Mouse (Mus musculus): ENCODE data around the gene Ctnnal1. TPM values are rescaled to one million over a fixed set of nuclear protein-coding genes. Genes with fewer than 3 reads are reported as not detected.
A peak's percentile ranks its signal among the peaks of the same experiment; 100 is the strongest.

Ctnnal1 gene
- polyA plus RNA-seq, 1 experiment from 2014 or later = 12.7 TPM

GRCm38 (mm10) chr4:56802669-56803150, 62.3 kb downstream of the Ctnnal1 start:
- Histone ChIP-seq H3K9me3 (replicated peaks; ENCODE audit: control insufficient read depth, low read length, poor library complexity, severe bottlenecking) (no peaks in the 10 kb centered on the region), H3K36me3 (ENCODE audit: control insufficient read depth, insufficient read depth, low read length) (peaks cover 13% of the 10 kb centered on the region), H3K4me1 (ENCODE audit: control insufficient read depth, insufficient read depth, low read length) (peaks cover 26% of the 10 kb centered on the region), H3K27me3 (ENCODE audit: control insufficient read depth, insufficient read depth, low read depth, low read length) (no peaks in the 10 kb centered on the region), H3K4me3 (ENCODE audit: low read depth, low read length) (peak overlapping the region; percentile 74), H3K27ac (ENCODE audit: low read length) (peak overlapping the region; percentile 90), H3K4me2 (ENCODE audit: low read length) (peak overlapping the region; percentile 76), H3K9ac (ENCODE audit: low read depth, low read length) (peak overlapping the region; percentile 70)
- peak; percentile 50 for ATAC-seq
- WGBS = under 1% methylated on average over 25 of the region's 25 CpGs

- peak within 1 kb of the TSS; percentile 80 for H3K4me2 ChIP-seq (ENCODE audit: low read length)
- H3K27ac ChIP-seq (ENCODE audit: low read length) = peak within 1 kb of the TSS; percentile 90
- WGBS = under 1% methylated on average over 72 of the region's 72 CpGs
- H3K36me3 ChIP-seq (ENCODE audit: control insufficient read depth, insufficient read depth, low read length) = peaks cover 14% of the 10 kb centered on the region
- H3K27me3 ChIP-seq (ENCODE audit: control insufficient read depth, insufficient read depth, low read depth, low read length) = no peaks in the 10 kb centered on the region
- peaks cover 26% of the 10 kb centered on the region for H3K4me1 ChIP-seq (ENCODE audit: control insufficient read depth, insufficient read depth, low read length)
- peak within 1 kb of the TSS; percentile 70 for H3K9ac ChIP-seq (ENCODE audit: low read depth, low read length)
- no peaks in the 10 kb centered on the region for H3K9me3 ChIP-seq (replicated peaks; ENCODE audit: control insufficient read depth, low read length, poor library complexity, severe bottlenecking)
- H3K4me3 ChIP-seq (ENCODE audit: low read depth, low read length) = peak within 1 kb of the TSS; percentile 74
- ATAC-seq = peak; percentile 96
Measured at GRCm38 (mm10) chr4:56801907-56802668, 62.9 kb downstream of the Ctnnal1 start, which contains the start of the genes Elp1 and Fam206a. Elp1 (minus strand) TSS chr4:56802331. Fam206a (plus strand) TSS chr4:56802345.

DNA sequence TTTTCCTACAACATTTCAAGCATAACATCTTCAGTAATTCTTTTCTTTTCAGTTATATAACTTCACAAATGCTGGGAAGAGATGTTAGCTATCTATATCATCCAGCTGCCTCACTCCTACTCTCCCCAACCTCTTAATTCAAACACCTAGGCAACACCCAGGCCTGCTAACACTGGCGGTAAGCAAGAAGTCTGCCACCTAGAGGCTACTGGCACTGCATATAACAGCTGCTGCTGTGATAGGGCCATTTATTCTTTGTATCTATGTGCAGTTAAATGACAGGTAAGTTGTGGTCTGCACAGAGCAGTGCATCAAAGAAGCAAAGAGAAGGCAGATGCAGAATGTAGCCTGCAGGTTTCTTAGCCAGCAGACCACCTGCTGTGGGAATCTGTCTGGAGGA, 73.6 kb downstream of the Ctnnal1 start:
- H3K9me3 ChIP-seq (replicated peaks; ENCODE audit: control insufficient read depth, low read length, poor library complexity, severe bottlenecking) = no peaks in the 10 kb centered on the region
- ATAC-seq = no peak
- no peak overlapping the region for H3K4me3 ChIP-seq (ENCODE audit: low read depth, low read length)
- H3K36me3 ChIP-seq (ENCODE audit: control insufficient read depth, insufficient read depth, low read length) = peaks cover 54% of the 10 kb centered on the region
- no peaks in the 10 kb centered on the region for H3K4me1 ChIP-seq (ENCODE audit: control insufficient read depth, insufficient read depth, low read length)
- WGBS = 42% methylated on average over 1 of the region's 1 CpGs
- no peaks in the 10 kb centered on the region for H3K27me3 ChIP-seq (ENCODE audit: control insufficient read depth, insufficient read depth, low read depth, low read length)
- H3K4me2 ChIP-seq (ENCODE audit: low read length) = no peak overlapping the region
- no peak overlapping the region for H3K27ac ChIP-seq (ENCODE audit: low read length)
- H3K9ac ChIP-seq (ENCODE audit: low read depth, low read length) = no peak overlapping the region

DNA sequence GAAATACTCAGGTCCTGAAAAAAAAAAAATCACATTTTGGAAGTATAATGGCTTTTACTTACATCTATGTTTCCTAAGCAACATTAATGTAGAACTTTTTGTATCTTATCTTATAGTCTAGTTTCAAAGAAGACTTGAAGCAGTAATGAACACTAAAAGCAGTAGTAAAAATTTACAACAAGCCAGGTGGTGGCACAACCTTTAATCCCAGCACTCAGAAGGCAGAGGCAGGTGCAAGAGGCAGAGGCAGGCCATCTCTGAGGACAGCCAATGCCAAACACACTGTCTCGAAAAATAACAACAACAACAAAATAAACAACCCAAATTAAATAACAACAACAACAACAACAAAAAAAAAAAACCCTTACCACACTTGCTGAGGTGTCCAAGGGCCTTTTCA, 93.9 kb downstream of the Ctnnal1 start:
- Histone ChIP-seq H3K4me3 (ENCODE audit: low read depth, low read length) (no peak overlapping the region), H3K9me3 (replicated peaks; ENCODE audit: control insufficient read depth, low read length, poor library complexity, severe bottlenecking) (no peaks in the 10 kb centered on the region), H3K4me2 (ENCODE audit: low read length) (no peak overlapping the region), H3K4me1 (ENCODE audit: control insufficient read depth, insufficient read depth, low read length) (no peaks in the 10 kb centered on the region), H3K9ac (ENCODE audit: low read depth, low read length) (no peak overlapping the region), H3K27me3 (ENCODE audit: control insufficient read depth, insufficient read depth, low read depth, low read length) (no peaks in the 10 kb centered on the region), H3K36me3 (ENCODE audit: control insufficient read depth, insufficient read depth, low read length) (peaks cover 53% of the 10 kb centered on the region), H3K27ac (ENCODE audit: low read length) (no peak overlapping the region)
- no peak for ATAC-seq
- 75% methylated on average over 1 of the region's 1 CpGs for WGBS

DNA sequence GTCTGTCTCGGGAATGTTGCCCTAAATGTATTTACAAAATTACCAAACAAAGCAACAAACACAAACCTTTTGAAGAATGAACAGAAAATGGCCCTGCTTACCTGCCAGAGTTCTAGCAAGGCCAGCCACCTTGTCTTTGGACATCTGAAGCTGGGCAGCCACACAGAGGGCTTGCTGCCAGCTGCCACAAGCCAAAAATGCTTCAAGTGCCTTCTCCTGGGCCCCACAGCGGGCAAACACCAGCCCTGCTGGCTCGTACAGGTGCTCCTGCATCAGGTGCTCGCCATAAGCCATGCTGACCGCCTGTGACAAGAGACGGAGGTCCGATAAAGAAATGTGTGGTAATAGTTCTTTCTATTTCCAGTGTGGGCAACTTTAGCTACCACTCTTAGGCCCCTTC, 96.1 kb downstream of the Ctnnal1 start:
- no peaks in the 10 kb centered on the region for H3K27me3 ChIP-seq (ENCODE audit: control insufficient read depth, insufficient read depth, low read depth, low read length)
- WGBS = 96% methylated on average over 7 of the region's 7 CpGs
- no peaks in the 10 kb centered on the region for H3K4me1 ChIP-seq (ENCODE audit: control insufficient read depth, insufficient read depth, low read length)
- H3K4me3 ChIP-seq (ENCODE audit: low read depth, low read length) = no peak overlapping the region
- H3K9ac ChIP-seq (ENCODE audit: low read depth, low read length) = no peak overlapping the region
- peaks cover 46% of the 10 kb centered on the region for H3K36me3 ChIP-seq (ENCODE audit: control insufficient read depth, insufficient read depth, low read length)
- H3K9me3 ChIP-seq (replicated peaks; ENCODE audit: control insufficient read depth, low read length, poor library complexity, severe bottlenecking) = no peaks in the 10 kb centered on the region
- H3K4me2 ChIP-seq (ENCODE audit: low read length) = no peak overlapping the region
- no peak for ATAC-seq
- H3K27ac ChIP-seq (ENCODE audit: low read length) = no peak overlapping the region

DNA sequence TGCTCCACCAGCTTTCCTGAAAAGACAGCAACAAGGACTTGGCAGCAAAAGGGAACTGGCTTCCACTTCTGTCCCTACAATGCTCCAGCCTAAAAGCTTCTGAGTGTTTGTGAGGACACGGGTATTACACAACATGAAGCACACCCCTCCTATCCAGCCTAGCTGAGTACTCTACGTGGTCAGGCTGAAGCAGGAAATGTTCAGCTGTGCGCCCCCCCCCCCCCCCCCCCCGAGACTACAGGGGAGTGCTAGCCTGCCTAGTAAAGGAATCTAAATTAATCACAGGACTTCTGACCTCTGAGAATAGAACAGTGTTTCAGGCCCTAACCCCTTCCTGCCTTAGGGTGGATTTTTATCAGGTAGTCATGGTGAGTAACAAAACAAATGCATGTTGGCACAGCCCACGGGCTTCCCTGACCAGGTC, 97.1 kb downstream of the Ctnnal1 start:
- Histone ChIP-seq H3K4me1 (ENCODE audit: control insufficient read depth, insufficient read depth, low read length) (no peaks in the 10 kb centered on the region), H3K9ac (ENCODE audit: low read depth, low read length) (no peak overlapping the region), H3K4me2 (ENCODE audit: low read length) (no peak overlapping the region), H3K27ac (ENCODE audit: low read length) (no peak overlapping the region), H3K9me3 (replicated peaks; ENCODE audit: control insufficient read depth, low read length, poor library complexity, severe bottlenecking) (no peaks in the 10 kb centered on the region), H3K4me3 (ENCODE audit: low read depth, low read length) (no peak overlapping the region), H3K36me3 (ENCODE audit: control insufficient read depth, insufficient read depth, low read length) (peaks cover 41% of the 10 kb centered on the region), H3K27me3 (ENCODE audit: control insufficient read depth, insufficient read depth, low read depth, low read length) (no peaks in the 10 kb centered on the region)
- no peak for ATAC-seq
- 81% methylated on average over 3 of the region's 5 CpGs for WGBS

MicroRNA genes within 50 kb of the gene (microRNA counts, 519-probe panel; counts per million panel counts)
- microRNA mmu-miR-32 = 2,554 counts per million, percentile 76 among the panel's probes with 10 or more counts

Small RNA genes lying within 50 kb of the gene (microRNA-seq; reads per million reads assigned to microRNA genes)
- gene Mir32 = 216 reads per million, percentile 61 among the genes with 10 or more reads in this experiment

Other genes with a start within 250 kb of the Ctnnal1 start
- gene Gm26657, start 125.1 kb downstream of the Ctnnal1 start, polyA plus RNA-seq (2015; fragmentation: Nextera tagmentation; extraction: Ambion mirVana) = not detected in 2 replicates
- gene Actl7b, start 123.7 kb downstream of the Ctnnal1 start, polyA plus RNA-seq (2015; fragmentation: Nextera tagmentation; extraction: Ambion mirVana) = not detected in 2 replicates
- not detected in 2 replicates for gene Actl7a, start 121.8 kb downstream of the Ctnnal1 start, polyA plus RNA-seq (2015; fragmentation: Nextera tagmentation; extraction: Ambion mirVana)
- 64.0 and 64.7 TPM in 2 replicates for gene Elp1, start 62.9 kb downstream of the Ctnnal1 start, polyA plus RNA-seq (2015; fragmentation: Nextera tagmentation; extraction: Ambion mirVana)
- gene Fam206a, start 62.8 kb downstream of the Ctnnal1 start, polyA plus RNA-seq (2015; fragmentation: Nextera tagmentation; extraction: Ambion mirVana) = 14.0 and 16.0 TPM in 2 replicates
- 7.6 and 9.3 TPM in 2 replicates for gene Tmem245, start 82.2 kb upstream of the Ctnnal1 start, polyA plus RNA-seq (2015; fragmentation: Nextera tagmentation; extraction: Ambion mirVana)
- gene Frrs1l, start 125.2 kb upstream of the Ctnnal1 start, polyA plus RNA-seq (2015; fragmentation: Nextera tagmentation; extraction: Ambion mirVana) = 23.2 and 23.8 TPM in 2 replicates

Measured in midbrain, embryonic 16.5 days (tissue).